Mouse (Mus musculus) gonadal fat pad, adult 2 months (tissue): ENCODE measurements around the gene Zbtb20. TPM values are rescaled to one million over a fixed set of nuclear protein-coding genes. Genes with fewer than 3 reads are reported as not detected.

Experiments used
- DNase-seq: peaks from one replicate; pipeline ENCODE4 v3.0.0-alpha.2; 2012; ENCODE audit warnings: low read depth
- polyA plus RNA-seq: library from polyadenylated mRNA; depleted of rRNA; stranded (reverse); fragments of >200 nt; gene quantifications from 2 replicates; pipeline ENCODE4 v1.2.3, GENCODE M21; 2012

Gene Zbtb20
- polyA plus RNA-seq, 1 experiment = 40.3 TPM

- DNase-seq = no peak
These were observed 522.1 kb downstream of the Zbtb20 start for GRCm38 (mm10) chr16:43397629-43398323.

GRCm38 (mm10) chr16:43399428-43399827 lies 523.7 kb downstream of the Zbtb20 start:
- no peak for DNase-seq

GRCm38 (mm10) chr16:43400046-43400445 lies 524.4 kb downstream of the Zbtb20 start:
- no peak for DNase-seq

GRCm38 (mm10) chr16:43400949-43401348 lies 525.3 kb downstream of the Zbtb20 start:
- DNase-seq = no peak

- DNase-seq = no peak
These were observed 527.2 kb downstream of the Zbtb20 start for GRCm38 (mm10) chr16:43402888-43403287.

GRCm38 (mm10) chr16:43405089-43405488 lies 529.4 kb downstream of the Zbtb20 start:
- no peak for DNase-seq

GRCm38 (mm10) chr16:43407594-43408142 lies 532.0 kb downstream of the Zbtb20 start:
- DNase-seq = no peak

GRCm38 (mm10) chr16:43408622-43409021 lies 532.9 kb downstream of the Zbtb20 start:
- DNase-seq = no peak

GRCm38 (mm10) chr16:43409108-43409909 lies 533.6 kb downstream of the Zbtb20 start:
- DNase-seq = no peak

GRCm38 (mm10) chr16:43409910-43410612 lies 534.4 kb downstream of the Zbtb20 start:
- DNase-seq = no peak

- no peak for DNase-seq
These were observed 534.9 kb downstream of the Zbtb20 start for GRCm38 (mm10) chr16:43410613-43410974.

- no peak for DNase-seq
These were observed 540.2 kb downstream of the Zbtb20 start for GRCm38 (mm10) chr16:43415864-43416263.

- DNase-seq = no peak
These were observed 544.2 kb downstream of the Zbtb20 start for GRCm38 (mm10) chr16:43419923-43420322.

GRCm38 (mm10) chr16:43428955-43429354 lies 553.3 kb downstream of the Zbtb20 start:
- DNase-seq = no peak

- no peak for DNase-seq
These were observed 554.3 kb downstream of the Zbtb20 start for GRCm38 (mm10) chr16:43430030-43430429.

GRCm38 (mm10) chr16:43431514-43432371 lies 556.1 kb downstream of the Zbtb20 start:
- no peak for DNase-seq

GRCm38 (mm10) chr16:43434941-43435340 lies 559.3 kb downstream of the Zbtb20 start:
- DNase-seq = no peak

GRCm38 (mm10) chr16:43438878-43439371 lies 563.2 kb downstream of the Zbtb20 start:
- no peak for DNase-seq

- no peak for DNase-seq
These were observed 565.7 kb downstream of the Zbtb20 start for GRCm38 (mm10) chr16:43441392-43441791.

- DNase-seq = no peak
These were observed 567.4 kb downstream of the Zbtb20 start for GRCm38 (mm10) chr16:43443034-43443433.
